Mouse (Mus musculus) lung, postnatal 4 days (tissue): ENCODE results near the gene Sun3.

ENCODE experiments used
- DNase-seq, 2 experiments: peaks; one replicate each; pipeline ENCODE4 v3.0.0; 2021

The Sun3 gene

DNA sequence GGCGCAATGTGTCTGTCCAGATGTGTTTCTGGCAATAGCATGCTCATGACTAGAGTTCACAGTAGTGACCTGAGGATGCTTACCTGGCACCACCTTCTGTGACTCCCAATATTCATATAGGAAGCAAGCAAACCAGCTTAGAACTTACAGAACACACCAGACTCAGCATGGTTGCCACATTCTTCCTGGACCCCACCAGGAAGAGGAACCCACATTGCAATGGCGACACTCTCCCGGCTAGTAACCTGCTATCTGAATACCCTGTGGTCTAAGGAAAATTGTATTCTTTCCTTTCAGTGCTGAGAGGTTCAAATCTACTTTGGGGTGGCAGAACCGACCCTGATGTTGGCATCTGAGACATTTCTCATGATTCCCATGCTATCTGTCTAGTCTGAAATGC lies 70.6 kb downstream of the Sun3 start:
- no peak for DNase-seq

DNA sequence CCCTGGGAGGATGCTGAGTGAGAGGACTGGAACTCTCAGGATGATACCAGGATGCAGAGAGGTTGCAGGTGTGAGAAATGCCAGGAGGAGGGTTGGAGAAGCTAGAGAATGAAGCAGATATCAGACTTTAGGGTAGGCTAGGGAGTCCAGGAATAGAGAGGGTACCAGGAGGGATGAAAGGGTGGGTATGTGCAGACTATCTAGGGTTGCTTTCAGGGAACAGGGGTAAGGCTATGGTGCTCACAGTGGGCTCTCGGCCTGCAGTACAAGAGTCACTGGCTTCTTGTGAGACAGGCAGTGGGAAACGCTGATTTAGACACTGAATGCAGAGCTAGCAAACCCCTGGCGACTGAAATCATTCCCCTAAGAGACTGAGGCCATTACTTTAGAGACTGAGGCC lies 75.6 kb downstream of the Sun3 start, which contains the start of gene Pkd1l1:
Pkd1l1 (minus strand) TSS at position 101 of the 400 bp plus-strand sequence.
- no peak for DNase-seq

DNA sequence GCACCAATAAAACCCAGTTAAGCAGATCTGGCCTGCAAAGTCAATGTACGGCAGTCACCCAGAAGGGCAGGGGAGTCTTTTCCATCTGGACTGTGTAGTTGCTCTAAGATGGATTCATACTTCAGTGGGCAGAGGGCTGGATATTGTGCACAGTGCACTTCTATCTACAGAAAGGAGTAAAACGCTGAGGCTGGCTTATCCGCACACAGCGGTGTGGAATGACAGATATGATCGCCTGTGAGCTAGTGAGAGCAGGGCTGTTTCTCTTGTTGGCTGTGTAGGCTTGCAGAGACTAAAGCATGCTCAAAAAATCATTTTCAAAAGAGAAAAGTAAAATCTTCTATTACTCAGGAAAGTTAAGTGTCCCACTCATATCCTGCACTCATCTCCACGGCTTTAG lies 76.7 kb downstream of the Sun3 start:
- no peak for DNase-seq

DNA sequence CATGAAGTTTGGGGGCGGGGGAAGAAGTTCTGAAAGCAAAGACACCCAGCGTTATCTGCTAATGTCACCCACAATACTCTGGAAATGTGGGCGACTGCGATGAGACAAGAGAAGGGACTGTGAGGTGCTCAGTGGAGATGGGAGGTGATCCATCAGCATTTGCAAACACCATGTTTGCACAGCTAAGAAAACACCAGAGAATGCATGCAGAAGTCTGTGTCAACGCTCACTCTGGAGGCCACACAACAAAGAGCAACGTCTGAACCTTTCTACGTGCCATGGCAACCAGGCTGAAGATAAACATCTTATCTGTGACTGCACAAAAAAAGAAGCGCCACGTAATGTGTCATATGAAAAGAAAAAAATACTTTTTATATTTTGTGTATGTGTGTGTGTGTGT lies 78.3 kb downstream of the Sun3 start:
- no peak for DNase-seq

- DNase-seq: no peak
These were observed 80.7 kb downstream of the Sun3 start for GRCm38 (mm10) chr11:8968094-8968493.
